Mouse (Mus musculus) forebrain, embryonic 13.5 days (tissue): ENCODE results near the gene Dpyd. TPM values are rescaled to one million over a fixed set of nuclear protein-coding genes. Genes with fewer than 3 reads are reported as not detected.

Experiments
- ATAC-seq: fragments of 200-750 bp; cut with Nextera tagmentation; 2 replicates; pipeline ENCODE4 v1.8.0; 2017
- H3K27ac ChIP-seq: fragments of 300-500 bp; sonication (generic); 2 replicates; pipeline ENCODE4 v1.5.1; 2015; ENCODE audit warnings: inconsistent platforms, mild to moderate bottlenecking, moderate library complexity
- H3K27me3 ChIP-seq: fragments of 300-500 bp; sonication (generic); 2 replicates; pipeline ENCODE4 v1.6.1; 2015; ENCODE audit warnings: mild to moderate bottlenecking, inconsistent platforms
- H3K36me3 ChIP-seq: fragments of 300-500 bp; sonication (generic); 2 replicates; pipeline ENCODE4 v1.6.1; 2015; ENCODE audit warnings: mild to moderate bottlenecking, inconsistent platforms; ENCODE audit not compliant: poor library complexity, severe bottlenecking
- H3K4me1 ChIP-seq: fragments of 300-500 bp; sonication (generic); 2 replicates; pipeline ENCODE4 v1.6.1; 2015; ENCODE audit warnings: inconsistent platforms
- H3K4me2 ChIP-seq: fragments of 300-500 bp; sonication (generic); 2 replicates; pipeline ENCODE4 v1.6.1; 2015; ENCODE audit warnings: inconsistent platforms, mild to moderate bottlenecking, moderate library complexity
- H3K4me3 ChIP-seq: fragments of 300-500 bp; sonication (generic); 2 replicates; pipeline ENCODE4 v1.5.1; 2015; ENCODE audit warnings: mild to moderate bottlenecking, inconsistent platforms
- H3K9ac ChIP-seq: fragments of 300-500 bp; sonication (generic); 2 replicates; pipeline ENCODE4 v1.6.1; 2015; ENCODE audit warnings: mild to moderate bottlenecking, inconsistent platforms
- H3K9me3 ChIP-seq: fragments of 300-500 bp; sonication (generic); replicated peaks from 2 replicates; pipeline ENCODE4 v1.6.1; 2016; ENCODE audit warnings: inconsistent platforms
- WGBS: fragments of 180-500 bp; shearing (Covaris S2); methylation state at CpG from one replicate; pipeline ENCODE4 v1.1.7; 2015; 5-methylcytosine and 5-hydroxymethylcytosine counted together
- polyA plus RNA-seq: library from polyadenylated mRNA; unstranded; fragments of >200 nt; fragmentation: Nextera tagmentation; extraction: Ambion mirVana; gene quantifications from 2 replicates; pipeline ENCODE4 v1.2.1, GENCODE M21; 2015

Dpyd gene
- polyA plus RNA-seq, result 5.7 and 6.6 TPM in 2 replicates

GRCm38 (mm10) chr3:118561554-118562310 is at the start of gene Dpyd:
Gene Dpyd (plus strand): TSS chr3:118562129.
- WGBS, result 6% methylated on average over 19 of the region's 19 CpGs
- no peaks in the 10 kb centered on the region for H3K36me3 ChIP-seq
- no peak within 1 kb of the TSS for H3K27ac ChIP-seq
- peak; percentile 100 for ATAC-seq
- no peaks in the 10 kb centered on the region for H3K4me1 ChIP-seq
- peak within 1 kb of the TSS; percentile 91 for H3K4me2 ChIP-seq
- peak within 1 kb of the TSS; percentile 78 for H3K9ac ChIP-seq
- peak within 1 kb of the TSS; percentile 67 for H3K4me3 ChIP-seq
- H3K27me3 ChIP-seq, result no peaks in the 10 kb centered on the region
- no peaks in the 10 kb centered on the region for H3K9me3 ChIP-seq

- no peak overlapping the region for H3K9ac ChIP-seq
- H3K4me1 ChIP-seq, result 0 out of 2 replicates have a peak, but pooled peaks cover 4% of the 10 kb centered on the region
- no peaks in the 10 kb centered on the region for H3K9me3 ChIP-seq
- no peak overlapping the region for H3K27ac ChIP-seq
- no peaks in the 10 kb centered on the region for H3K36me3 ChIP-seq
- H3K4me3 ChIP-seq, result no peak overlapping the region
- no peaks in the 10 kb centered on the region for H3K27me3 ChIP-seq
- no peak overlapping the region for H3K4me2 ChIP-seq
- ATAC-seq, result peak; percentile 44; the same call in 1 of the 2 replicates
- WGBS, result 18% methylated on average over 2 of the region's 2 CpGs
Measured at GRCm38 (mm10) chr3:118537676-118538075, 24.3 kb upstream of the Dpyd start.

GRCm38 (mm10) chr3:118541766-118542165 is 20.2 kb upstream of the Dpyd start:
- ATAC-seq, result no peak; the same call in 1 of the 2 replicates
- WGBS, result 50% methylated on average over 6 of the region's 6 CpGs
- H3K9ac ChIP-seq, result no peak overlapping the region
- H3K9me3 ChIP-seq, result no peaks in the 10 kb centered on the region
- H3K4me3 ChIP-seq, result no peak overlapping the region
- H3K4me2 ChIP-seq, result no peak overlapping the region
- H3K36me3 ChIP-seq, result no peaks in the 10 kb centered on the region
- H3K27me3 ChIP-seq, result no peaks in the 10 kb centered on the region
- H3K4me1 ChIP-seq, result 0 out of 2 replicates have a peak, but pooled peaks cover 4% of the 10 kb centered on the region
- no peak overlapping the region for H3K27ac ChIP-seq

GRCm38 (mm10) chr3:118547551-118548210 is 14.2 kb upstream of the Dpyd start:
- ATAC-seq, result no peak
- H3K4me1 ChIP-seq, result no peaks in the 10 kb centered on the region

GRCm38 (mm10) chr3:118557605-118558004 is 4.3 kb upstream of the Dpyd start:
- H3K4me2 ChIP-seq, result no peak overlapping the region
- no peaks in the 10 kb centered on the region for H3K36me3 ChIP-seq
- no peak for ATAC-seq
- no peak overlapping the region for H3K9ac ChIP-seq
- no peak overlapping the region for H3K4me3 ChIP-seq
- H3K4me1 ChIP-seq, result no peaks in the 10 kb centered on the region
- WGBS, result 75% methylated on average over 1 of the region's 1 CpGs
- no peaks in the 10 kb centered on the region for H3K27me3 ChIP-seq
- no peaks in the 10 kb centered on the region for H3K9me3 ChIP-seq
- no peak overlapping the region for H3K27ac ChIP-seq

More at GRCm38 (mm10) chr3:118547551-118548210, 14.2 kb upstream of the Dpyd start:
- Histone ChIP-seq H3K9ac (no peak overlapping the region), H3K4me2 (no peak overlapping the region), H3K27me3 (no peaks in the 10 kb centered on the region), H3K4me3 (no peak overlapping the region), H3K27ac (no peak overlapping the region), H3K36me3 (no peaks in the 10 kb centered on the region), H3K9me3 (no peaks in the 10 kb centered on the region)
- 56% methylated on average over 4 of the region's 4 CpGs for WGBS

GRCm38 (mm10) chr3:118559936-118560335 is 2.0 kb upstream of the Dpyd start:
- no peaks in the 10 kb centered on the region for H3K27me3 ChIP-seq
- H3K4me2 ChIP-seq, result no peak overlapping the region
- H3K4me1 ChIP-seq, result no peaks in the 10 kb centered on the region
- ATAC-seq, result no peak
- no peaks in the 10 kb centered on the region for H3K36me3 ChIP-seq
- H3K9me3 ChIP-seq, result no peaks in the 10 kb centered on the region
- H3K27ac ChIP-seq, result no peak overlapping the region
- no peak overlapping the region for H3K9ac ChIP-seq
- 92% methylated on average over 2 of the region's 2 CpGs for WGBS
- H3K4me3 ChIP-seq, result no peak overlapping the region

GRCm38 (mm10) chr3:118562311-118562671 is 362 bp downstream of the Dpyd start:
- peak overlapping the region; percentile 78 for H3K9ac ChIP-seq
- WGBS, result 0% methylated on average over 17 of the region's 18 CpGs
- no peak for ATAC-seq
- H3K27me3 ChIP-seq, result no peaks in the 10 kb centered on the region
- no peaks in the 10 kb centered on the region for H3K9me3 ChIP-seq
- H3K4me2 ChIP-seq, result peak overlapping the region; percentile 91
- no peaks in the 10 kb centered on the region for H3K36me3 ChIP-seq
- no peaks in the 10 kb centered on the region for H3K4me1 ChIP-seq
- H3K27ac ChIP-seq, result no peak overlapping the region
- H3K4me3 ChIP-seq, result peak overlapping the region; percentile 67

- WGBS, result 82% methylated on average over 5 of the region's 5 CpGs
- Histone ChIP-seq H3K4me2 (no peak overlapping the region), H3K27me3 (no peaks in the 10 kb centered on the region), H3K4me3 (no peak overlapping the region), H3K4me1 (no peaks in the 10 kb centered on the region), H3K9me3 (no peaks in the 10 kb centered on the region), H3K36me3 (no peaks in the 10 kb centered on the region), H3K27ac (no peak overlapping the region), H3K9ac (no peak overlapping the region)
- ATAC-seq, result no peak
Measured at GRCm38 (mm10) chr3:118566779-118567178, 4.8 kb downstream of the Dpyd start.

GRCm38 (mm10) chr3:118570197-118570596 is 8.3 kb downstream of the Dpyd start:
- Histone ChIP-seq H3K9me3 (no peaks in the 10 kb centered on the region), H3K4me1 (no peaks in the 10 kb centered on the region), H3K9ac (no peak overlapping the region), H3K36me3 (no peaks in the 10 kb centered on the region), H3K4me2 (no peak overlapping the region), H3K4me3 (no peak overlapping the region), H3K27ac (no peak overlapping the region), H3K27me3 (no peaks in the 10 kb centered on the region)
- ATAC-seq, result no peak
- 76% methylated on average over 7 of the region's 7 CpGs for WGBS

GRCm38 (mm10) chr3:118590559-118590958 is 28.6 kb downstream of the Dpyd start:
- ATAC-seq, result no peak
- H3K27me3 ChIP-seq, result no peaks in the 10 kb centered on the region
- WGBS, result 93% methylated on average over 1 of the region's 1 CpGs
- no peak overlapping the region for H3K9ac ChIP-seq
- H3K4me1 ChIP-seq, result no peaks in the 10 kb centered on the region
- H3K4me2 ChIP-seq, result no peak overlapping the region
- H3K36me3 ChIP-seq, result no peaks in the 10 kb centered on the region
- H3K4me3 ChIP-seq, result no peak overlapping the region
- no peaks in the 10 kb centered on the region for H3K9me3 ChIP-seq
- H3K27ac ChIP-seq, result no peak overlapping the region

GRCm38 (mm10) chr3:118594864-118595263 is 32.9 kb downstream of the Dpyd start:
- Histone ChIP-seq H3K36me3 (no peaks in the 10 kb centered on the region), H3K9me3 (no peaks in the 10 kb centered on the region), H3K27ac (no peak overlapping the region), H3K4me1 (no peaks in the 10 kb centered on the region), H3K27me3 (no peaks in the 10 kb centered on the region), H3K9ac (no peak overlapping the region), H3K4me3 (no peak overlapping the region), H3K4me2 (no peak overlapping the region)
- WGBS, result 91% methylated on average over 4 of the region's 4 CpGs
- ATAC-seq, result no peak

GRCm38 (mm10) chr3:118595693-118596092 is 33.8 kb downstream of the Dpyd start:
- 89% methylated on average over 2 of the region's 2 CpGs for WGBS

More at GRCm38 (mm10) chr3:118595693-118596092, 33.8 kb downstream of the Dpyd start:
- no peak overlapping the region for H3K9ac ChIP-seq
- H3K4me2 ChIP-seq, result no peak overlapping the region
- H3K9me3 ChIP-seq, result no peaks in the 10 kb centered on the region
- H3K4me3 ChIP-seq, result no peak overlapping the region
- H3K36me3 ChIP-seq, result no peaks in the 10 kb centered on the region
- H3K4me1 ChIP-seq, result no peaks in the 10 kb centered on the region
- no peak overlapping the region for H3K27ac ChIP-seq
- no peak for ATAC-seq
- no peaks in the 10 kb centered on the region for H3K27me3 ChIP-seq
